In genomic region chr6:58603485-58604090, GRCm38 (mm10) we compare ENCODE assay signal across 8 mouse cellular contexts. TPM values are rescaled to one million over a fixed set of nuclear protein-coding genes. Genes with fewer than 3 reads are reported as not detected.
DNase-seq lines count a peak whose midpoint lies in the region; ATAC-seq lines count a peak whose summit lies in the region.
"Not testable (repeated sequence)": the region's sequence is repeated elsewhere in the genome, so short reads cannot be mapped to it uniquely, and the experiment has no call there.

No protein-coding gene starts in this region.

- not testable (repeated sequence) for H3K27ac ChIP-seq in embryonic facial prominence, embryonic 14.5 days (replicated peaks; ENCODE audit: low read depth, low read length); intestine, embryonic 16.5 days (ENCODE audit: low read length); neural tube, embryonic 14.5 days (ENCODE audit: low read depth, low read length)

- not testable (repeated sequence) for H3K4me2 ChIP-seq in embryonic facial prominence, embryonic 14.5 days (ENCODE audit: low read depth, low read length); intestine, embryonic 16.5 days (ENCODE audit: low read depth, low read length); neural tube, embryonic 14.5 days (ENCODE audit: low read depth, low read length)

- H3K4me3 ChIP-seq in embryonic facial prominence, embryonic 14.5 days (ENCODE audit: low read depth, low read length); intestine, embryonic 16.5 days (ENCODE audit: low read length); neural tube, embryonic 14.5 days (ENCODE audit: low read depth, low read length): not testable (repeated sequence)

- H3K4me1 ChIP-seq in embryonic facial prominence, embryonic 14.5 days (ENCODE audit: control insufficient read depth, insufficient read depth, low read length); intestine, embryonic 16.5 days (ENCODE audit: control insufficient read depth, insufficient read depth, low read length); neural tube, embryonic 14.5 days (ENCODE audit: control insufficient read depth, insufficient read depth, low read length): not testable (repeated sequence)

- H3K36me3 ChIP-seq in embryonic facial prominence, embryonic 14.5 days (ENCODE audit: control insufficient read depth, insufficient read depth, low read length); intestine, embryonic 16.5 days (ENCODE audit: control insufficient read depth, insufficient read depth, low read length); neural tube, embryonic 14.5 days (ENCODE audit: control insufficient read depth, insufficient read depth, low read length): not testable (repeated sequence)

- H3K27me3 ChIP-seq in embryonic facial prominence, embryonic 14.5 days (replicated peaks; ENCODE audit: control insufficient read depth, insufficient read depth, low read length); intestine, embryonic 16.5 days (replicated peaks; ENCODE audit: control insufficient read depth, insufficient read depth, low read length); neural tube, embryonic 14.5 days (ENCODE audit: control insufficient read depth, insufficient read depth, low read length): not testable (repeated sequence)

- H3K9me3 ChIP-seq in embryonic facial prominence, embryonic 14.5 days (ENCODE audit: control insufficient read depth, low read length); intestine, embryonic 16.5 days (ENCODE audit: control insufficient read depth, low read length); neural tube, embryonic 14.5 days (ENCODE audit: control insufficient read depth, low read length): not testable (repeated sequence)

- intact Hi-C loops in left cerebral cortex, postnatal 25 days (cut with DNase I) = loop anchor here (2.0 to 10.0 kb wide), 2 partner anchors 167 to 581 kb away; no protein-coding TSS in a partner anchor

- WGBS in embryonic facial prominence, embryonic 14.5 days = 71% methylated on average over 3 of the region's 3 CpGs
- 58% methylated on average over 3 of the region's 3 CpGs for WGBS in intestine, embryonic 16.5 days
- 83% methylated on average over 3 of the region's 3 CpGs for WGBS in neural tube, embryonic 14.5 days

- peak; percentile 61 for ATAC-seq in embryonic facial prominence, embryonic 14.5 days (ENCODE audit: low read depth)
- ATAC-seq in intestine, embryonic 16.5 days = peak; percentile 63
- ATAC-seq in neural tube, embryonic 14.5 days (ENCODE audit: low read depth) = peak; percentile 71; the same call in 1 of the 2 replicates

- DNase-seq in 3T3-L1 (ENCODE audit: low read depth, low spot score) = peak; percentile 74
- DNase-seq in adrenal gland, postnatal 14 days = peak; percentile 23
- peak; percentile 45 for DNase-seq in embryonic facial prominence, embryonic 14.5 days (ENCODE audit: low spot score)
- DNase-seq in heart, adult 8-10 months (ENCODE audit: low spot score) = peak; percentile 52
- peak; percentile 44 to 73 for DNase-seq in left cerebral cortex, postnatal 25 days (ENCODE audit: low spot score in 2 of 2)
- DNase-seq in lung, postnatal 14 days = peak; percentile 29

- H3K9ac ChIP-seq in embryonic facial prominence, embryonic 14.5 days (ENCODE audit: low read depth, low read length); intestine, embryonic 16.5 days (ENCODE audit: low read depth, low read length); neural tube, embryonic 14.5 days (replicated peaks; ENCODE audit: low read depth, low read length): not testable (repeated sequence)

RNA-seq across cellular contexts. Expression of gene Abcg2, which starts 19.3 kb away (rescaled TPM):
- total RNA-seq in adrenal gland, postnatal 14 days (2021) = 49.6 and 55.5 TPM in 2 replicates
- polyA plus RNA-seq in embryonic facial prominence, embryonic 14.5 days (2014; fragmentation: Nextera tagmentation; extraction: Ambion mirVana) = 56.8 and 57.1 TPM in 2 replicates
- total RNA-seq in heart, adult 8-10 months (2022) = 10 to 100 TPM; 25.2 to 38.5 (median 34.8) TPM
- polyA plus RNA-seq in intestine, embryonic 16.5 days (2015; fragmentation: Nextera tagmentation; extraction: Ambion mirVana) = 99.1 and 102 TPM in 2 replicates
- total RNA-seq in left cerebral cortex, postnatal 25 days (2021) = 10 to 100 TPM; 21.1 to 23.2 TPM
- polyA plus RNA-seq in neural tube, embryonic 14.5 days (2014; fragmentation: Nextera tagmentation; extraction: Ambion mirVana) = 30.1 and 40.3 TPM in 2 replicates

Comparison
In these comparisons a context has a peak if more than half of its experiments do, and no peak if none do; other contexts are left out.
1. DNase-seq: peak in every context shown above with its lines; median percentile 74 in 3T3-L1; 58 in left cerebral cortex, postnatal 25 days; 52 in heart, adult 8-10 months; 45 in embryonic facial prominence, embryonic 14.5 days; 29 in lung, postnatal 14 days; 23 in adrenal gland, postnatal 14 days.